Mouse (Mus musculus) brain, embryonic 14.5 days (tissue): Measurements from ENCODE around the gene Vps16.

Experiments used
- CTCF ChIP-seq: fragments of 200-500 bp; IDR thresholded peaks from 2 replicates; pipeline ENCODE4 v1.5.1; 2012; ENCODE audit warnings: inconsistent platforms, mild to moderate bottlenecking, moderate library complexity, borderline replicate concordance; ENCODE audit not compliant: insufficient read depth, insufficient read length; ENCODE audit errors: extremely low read depth
- POLR2A ChIP-seq: fragments of 200-500 bp; IDR thresholded peaks from 2 replicates; pipeline ENCODE4 v1.6.1; 2012; ENCODE audit warnings: mild to moderate bottlenecking, inconsistent platforms, borderline replicate concordance; ENCODE audit not compliant: poor library complexity, insufficient read depth, insufficient read length, severe bottlenecking; ENCODE audit errors: extremely low read depth

GRCm38 (mm10) chr2:130414094-130414856 lies 9.9 kb upstream of the Vps16 start:
- TF ChIP-seq CTCF (peak; percentile 17; the same call in 1 of the 2 replicates), POLR2A (no peak)
